ENCODE assay signal across 32 mouse cellular contexts in the genomic region with DNA sequence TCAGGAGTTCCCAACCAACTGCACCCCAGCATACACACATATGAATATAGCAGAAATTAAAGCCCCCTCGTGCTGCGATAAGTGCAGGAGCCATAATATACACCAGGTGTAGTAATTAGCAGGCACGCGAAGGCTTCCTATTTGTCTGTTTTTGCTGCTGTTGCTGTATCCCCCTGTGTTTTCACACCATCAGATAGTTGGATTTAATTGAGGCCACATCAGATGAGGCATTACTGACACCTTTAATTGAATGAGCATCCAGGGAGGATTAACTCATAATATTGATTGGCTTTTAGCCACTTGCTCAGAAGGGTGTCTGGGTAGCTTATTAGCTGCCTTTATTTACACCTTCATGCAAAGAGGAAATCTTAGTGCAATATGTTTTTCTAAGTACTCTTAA.
A peak's percentile ranks its signal among the peaks of the same experiment; 100 is the strongest.
DNase-seq lines count a peak whose midpoint lies in the region; ATAC-seq lines count a peak whose summit lies in the region.
"Had no signal": no experiment of that assay in that cellular context is flagged by ENCODE, and none has a peak within 500 bp of the region (broad histone marks: within the 10 kb centered on the region; RNA-seq: fewer than 3 reads in every experiment).

No protein-coding gene starts in this region.

- H3K36me3 ChIP-seq in forebrain, embryonic 13.5 days (ENCODE audit: poor library complexity, severe bottlenecking), result no peaks in the 10 kb centered on the region
- no peaks in the 10 kb centered on the region for H3K36me3 ChIP-seq in forebrain, embryonic 11.5 days (ENCODE audit: control insufficient read depth, insufficient read depth, low read length)
- no peaks in the 10 kb centered on the region for H3K36me3 ChIP-seq in midbrain, embryonic 15.5 days (replicated peaks)
- no peaks in the 10 kb centered on the region for H3K36me3 ChIP-seq in midbrain, embryonic 13.5 days
- H3K36me3 ChIP-seq in forebrain, embryonic 15.5 days, result no peaks in the 10 kb centered on the region
- no peaks in the 10 kb centered on the region for H3K36me3 ChIP-seq in hindbrain, embryonic 16.5 days (ENCODE audit: control insufficient read depth, insufficient read depth, low read length)
- no peaks in the 10 kb centered on the region for H3K36me3 ChIP-seq in liver, embryonic 11.5 days (ENCODE audit: control insufficient read depth, insufficient read depth, low read length)
- H3K36me3 ChIP-seq: embryonic facial prominence, embryonic 13.5 days; liver, embryonic 12.5 days had no signal

- no peak overlapping the region for H3K4me2 ChIP-seq in forebrain, embryonic 13.5 days
- no peak overlapping the region for H3K4me2 ChIP-seq in forebrain, embryonic 11.5 days (ENCODE audit: low read depth, low read length, severe bottlenecking)
- no peak overlapping the region for H3K4me2 ChIP-seq in midbrain, embryonic 15.5 days
- H3K4me2 ChIP-seq in midbrain, embryonic 13.5 days (replicated peaks), result no peak overlapping the region
- H3K4me2 ChIP-seq in forebrain, embryonic 15.5 days (replicated peaks), result no peak overlapping the region
- H3K4me2 ChIP-seq in hindbrain, embryonic 16.5 days (ENCODE audit: low read length), result no peak overlapping the region
- H3K4me2 ChIP-seq in liver, embryonic 11.5 days, result no peak overlapping the region
- H3K4me2 ChIP-seq: embryonic facial prominence, embryonic 13.5 days; heart, embryonic 11.5 days; limb, embryonic 13.5 days; liver, embryonic 12.5 days had no signal

- H3K27me3 ChIP-seq in forebrain, embryonic 13.5 days, result no peaks in the 10 kb centered on the region
- H3K27me3 ChIP-seq in forebrain, embryonic 11.5 days (ENCODE audit: control insufficient read depth, insufficient read depth, low read length), result no peaks in the 10 kb centered on the region
- no peaks in the 10 kb centered on the region for H3K27me3 ChIP-seq in midbrain, embryonic 15.5 days (replicated peaks)
- no peaks in the 10 kb centered on the region for H3K27me3 ChIP-seq in midbrain, embryonic 13.5 days
- H3K27me3 ChIP-seq in forebrain, embryonic 15.5 days, result no peaks in the 10 kb centered on the region
- H3K27me3 ChIP-seq in hindbrain, embryonic 16.5 days (replicated peaks; ENCODE audit: control insufficient read depth, insufficient read depth, low read length), result no peaks in the 10 kb centered on the region
- no peaks in the 10 kb centered on the region for H3K27me3 ChIP-seq in liver, embryonic 11.5 days (replicated peaks; ENCODE audit: control insufficient read depth, insufficient read depth, low read length)
- H3K27me3 ChIP-seq: embryonic facial prominence, embryonic 13.5 days; limb, embryonic 13.5 days; liver, embryonic 12.5 days; megakaryocyte, embryonic 14.5 days; Patski had no signal

- 53% methylated on average over 4 of the region's 4 CpGs for WGBS in forebrain, embryonic 13.5 days
- 77% methylated on average over 4 of the region's 4 CpGs for WGBS in forebrain, embryonic 11.5 days
- 47% methylated on average over 4 of the region's 4 CpGs for WGBS in midbrain, embryonic 15.5 days
- WGBS in midbrain, embryonic 13.5 days, result 65% methylated on average over 4 of the region's 4 CpGs
- WGBS in forebrain, embryonic 15.5 days, result 33% methylated on average over 4 of the region's 4 CpGs
- WGBS in hindbrain, embryonic 16.5 days, result 47% methylated on average over 4 of the region's 4 CpGs
- WGBS in liver, embryonic 11.5 days, result 88% methylated on average over 4 of the region's 4 CpGs

- H3K4me3 ChIP-seq in forebrain, embryonic 13.5 days, result no peak overlapping the region
- no peak overlapping the region for H3K4me3 ChIP-seq in forebrain, embryonic 11.5 days (ENCODE audit: low read depth, low read length)
- H3K4me3 ChIP-seq in midbrain, embryonic 15.5 days, result no peak overlapping the region
- H3K4me3 ChIP-seq in midbrain, embryonic 13.5 days (replicated peaks), result no peak overlapping the region
- no peak overlapping the region for H3K4me3 ChIP-seq in forebrain, embryonic 15.5 days
- no peak overlapping the region for H3K4me3 ChIP-seq in hindbrain, embryonic 16.5 days (ENCODE audit: low read length)
- H3K4me3 ChIP-seq in liver, embryonic 11.5 days (ENCODE audit: low read depth, low read length), result no peak overlapping the region
- H3K4me3 ChIP-seq: embryonic facial prominence, embryonic 13.5 days; erythroblast, embryonic 14.5 days; gastrocnemius, adult 2 months; layer of hippocampus, adult 2 months; left cerebral cortex, adult 2 months; limb, embryonic 13.5 days; liver, embryonic 12.5 days; megakaryocyte, embryonic 14.5 days had no signal

- no peak for DNase-seq in forebrain, embryonic 11.5 days (ENCODE audit: low spot score)
- no peak for DNase-seq in liver, embryonic 11.5 days (ENCODE audit: low spot score)
- no peak for DNase-seq in kidney, postnatal 10 days
- DNase-seq: adrenal gland, postnatal 10 days; cerebellum, adult 11-12 months; cerebellum, adult 9-11 months; embryo, embryonic 11 days; gastrocnemius, adult 2 months; gastrocnemius, postnatal 36 days; heart, adult 18-20 months; heart, postnatal 36 days; kidney, adult 11 months; kidney, postnatal 25 days; liver, postnatal 0 days; lung, postnatal 36 days; right cerebral cortex, postnatal 14 days; thymus, postnatal 4 days had no signal

- H3K4me1 ChIP-seq in forebrain, embryonic 13.5 days, result peaks cover 15% of the 10 kb centered on the region
- no peaks in the 10 kb centered on the region for H3K4me1 ChIP-seq in forebrain, embryonic 11.5 days (replicated peaks; ENCODE audit: control insufficient read depth, insufficient read depth, low read length)
- H3K4me1 ChIP-seq in midbrain, embryonic 15.5 days, result peaks cover 10% of the 10 kb centered on the region
- peaks cover 9% of the 10 kb centered on the region for H3K4me1 ChIP-seq in midbrain, embryonic 13.5 days (replicated peaks)
- H3K4me1 ChIP-seq in forebrain, embryonic 15.5 days, result peaks cover 16% of the 10 kb centered on the region
- H3K4me1 ChIP-seq in hindbrain, embryonic 16.5 days (ENCODE audit: control insufficient read depth, insufficient read depth, low read depth, low read length), result peaks cover 4% of the 10 kb centered on the region
- H3K4me1 ChIP-seq in liver, embryonic 11.5 days (replicated peaks; ENCODE audit: control insufficient read depth, insufficient read depth, low read length), result no peaks in the 10 kb centered on the region
- H3K4me1 ChIP-seq: liver, embryonic 12.5 days had no signal

- H3K27ac ChIP-seq in forebrain, embryonic 13.5 days, result no peak overlapping the region
- no peak overlapping the region for H3K27ac ChIP-seq in forebrain, embryonic 11.5 days (ENCODE audit: low read depth, low read length)
- 0 out of 2 replicates have a peak overlapping the region, but pooled peaks have one; percentile 25 for H3K27ac ChIP-seq in midbrain, embryonic 15.5 days
- no peak overlapping the region for H3K27ac ChIP-seq in midbrain, embryonic 13.5 days
- peak overlapping the region; percentile 52 for H3K27ac ChIP-seq in forebrain, embryonic 15.5 days (replicated peaks)
- H3K27ac ChIP-seq in hindbrain, embryonic 16.5 days (ENCODE audit: low read depth, low read length), result peak overlapping the region; percentile 59
- H3K27ac ChIP-seq in liver, embryonic 11.5 days (ENCODE audit: low read depth, low read length), result no peak overlapping the region
- H3K27ac ChIP-seq: embryonic facial prominence, embryonic 13.5 days; gastrocnemius, adult 2 months; layer of hippocampus, adult 2 months; left cerebral cortex, adult 2 months; limb, embryonic 13.5 days; liver, embryonic 12.5 days had no signal

- H3K9ac ChIP-seq in forebrain, embryonic 13.5 days, result no peak overlapping the region
- no peak overlapping the region for H3K9ac ChIP-seq in forebrain, embryonic 11.5 days (ENCODE audit: low read length)
- H3K9ac ChIP-seq in midbrain, embryonic 15.5 days, result no peak overlapping the region
- no peak overlapping the region for H3K9ac ChIP-seq in midbrain, embryonic 13.5 days (replicated peaks)
- H3K9ac ChIP-seq in forebrain, embryonic 15.5 days (replicated peaks), result no peak overlapping the region
- H3K9ac ChIP-seq in hindbrain, embryonic 16.5 days (ENCODE audit: low read depth, low read length), result no peak overlapping the region
- H3K9ac ChIP-seq in liver, embryonic 11.5 days (ENCODE audit: low read depth, low read length), result no peak overlapping the region
- H3K9ac ChIP-seq: embryonic facial prominence, embryonic 13.5 days; limb, embryonic 13.5 days; liver, embryonic 12.5 days; liver, postnatal 0 days had no signal

- H3K9me3 ChIP-seq in forebrain, embryonic 13.5 days (replicated peaks), result no peaks in the 10 kb centered on the region
- H3K9me3 ChIP-seq in forebrain, embryonic 11.5 days (ENCODE audit: control insufficient read depth, low read length), result no peaks in the 10 kb centered on the region
- no peaks in the 10 kb centered on the region for H3K9me3 ChIP-seq in midbrain, embryonic 15.5 days
- no peaks in the 10 kb centered on the region for H3K9me3 ChIP-seq in midbrain, embryonic 13.5 days
- no peaks in the 10 kb centered on the region for H3K9me3 ChIP-seq in forebrain, embryonic 15.5 days
- no peaks in the 10 kb centered on the region for H3K9me3 ChIP-seq in hindbrain, embryonic 16.5 days (ENCODE audit: control insufficient read depth, low read length)
- H3K9me3 ChIP-seq in liver, embryonic 11.5 days (ENCODE audit: control insufficient read depth, low read length), result no peaks in the 10 kb centered on the region
- H3K9me3 ChIP-seq: embryonic facial prominence, embryonic 13.5 days; limb, embryonic 13.5 days; liver, embryonic 12.5 days; megakaryocyte, embryonic 14.5 days had no signal

- peak; percentile 71 for ATAC-seq in forebrain, embryonic 13.5 days
- ATAC-seq in forebrain, embryonic 11.5 days (replicated peaks; ENCODE audit: low FRiP score), result no peak
- ATAC-seq in midbrain, embryonic 15.5 days (replicated peaks), result no peak
- no peak for ATAC-seq in midbrain, embryonic 13.5 days
- ATAC-seq in forebrain, embryonic 15.5 days (replicated peaks), result peak; percentile 62
- peak; percentile 66 for ATAC-seq in hindbrain, embryonic 16.5 days
- ATAC-seq in liver, embryonic 11.5 days (replicated peaks; ENCODE audit: low FRiP score), result no peak
- ATAC-seq: inflammation-experienced regulatory T-cells, adult 6 months; liver, embryonic 12.5 days; liver, postnatal 0 days; Patski had no signal

Comparison
In these comparisons a context has a peak if more than half of its experiments do, and no peak if none do; other contexts are left out.
1. ATAC-seq: peak in forebrain, embryonic 13.5 days (single experiment), forebrain, embryonic 15.5 days (single experiment) and hindbrain, embryonic 16.5 days (single experiment); none in forebrain, embryonic 11.5 days (single experiment), midbrain, embryonic 15.5 days (single experiment), midbrain, embryonic 13.5 days (single experiment) and liver, embryonic 11.5 days (single experiment).
2. H3K27ac ChIP-seq: peak in midbrain, embryonic 15.5 days (single experiment), forebrain, embryonic 15.5 days (single experiment) and hindbrain, embryonic 16.5 days (single experiment); none in forebrain, embryonic 13.5 days (single experiment), forebrain, embryonic 11.5 days (single experiment), midbrain, embryonic 13.5 days (single experiment) and liver, embryonic 11.5 days (single experiment).